Mouse (Mus musculus): ENCODE measurements around the gene Trmt10a.

Trmt10a gene

DNA sequence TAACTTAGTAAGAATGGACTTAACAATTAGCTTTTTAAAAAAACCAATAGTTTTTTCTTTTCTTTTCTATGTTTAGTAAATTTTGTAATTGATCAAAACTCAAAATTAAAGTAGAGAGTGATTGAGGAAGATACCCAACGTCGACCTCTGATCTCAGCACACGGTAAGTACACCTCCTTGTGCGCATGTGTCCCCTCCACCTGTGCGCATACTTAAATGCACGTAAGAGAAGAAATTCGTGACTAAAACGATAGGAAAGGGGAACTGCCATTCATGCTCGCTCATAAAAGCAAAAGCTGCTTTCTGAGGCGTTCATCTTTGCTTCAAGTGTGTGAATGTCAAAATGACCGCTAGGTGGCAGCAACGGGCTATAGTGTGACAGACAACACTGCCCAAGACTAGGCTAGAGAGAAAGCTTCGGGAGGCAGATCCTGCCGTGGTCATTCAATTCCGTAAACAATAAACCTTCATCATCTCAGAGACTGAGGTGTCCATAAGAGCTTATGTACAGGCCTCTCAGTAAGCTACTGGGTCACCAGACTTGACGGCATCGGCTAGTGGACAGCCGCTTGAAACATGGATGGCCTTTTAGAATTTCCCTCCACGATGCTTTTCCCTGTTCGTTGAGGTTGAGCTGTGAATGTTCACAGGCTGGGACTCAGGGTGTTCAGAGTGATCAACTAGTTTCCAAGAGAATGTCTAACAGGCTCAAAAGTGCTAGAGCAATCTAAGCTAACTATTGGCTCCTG lies 54.9 kb downstream of the Trmt10a start:
- peak; percentile 88 to 93 for DNase-seq

DNA sequence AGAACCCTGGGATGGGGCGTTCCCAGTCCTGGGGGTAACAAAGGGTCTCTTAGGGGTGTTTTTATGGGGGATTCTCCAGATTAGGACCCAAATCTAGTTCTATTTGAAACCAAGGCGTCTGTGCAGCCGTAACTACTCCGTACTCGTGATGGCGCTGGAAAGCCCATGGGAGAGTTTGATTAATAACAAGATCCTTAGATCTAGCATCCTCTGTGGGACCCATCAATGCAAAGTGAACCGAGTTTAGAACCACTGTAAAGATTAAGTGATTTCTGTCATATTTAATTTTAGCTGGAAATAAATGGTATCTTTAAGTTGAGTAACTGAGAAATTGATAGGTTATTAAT lies 55.4 kb downstream of the Trmt10a start:
- DNase-seq = no peak

DNA sequence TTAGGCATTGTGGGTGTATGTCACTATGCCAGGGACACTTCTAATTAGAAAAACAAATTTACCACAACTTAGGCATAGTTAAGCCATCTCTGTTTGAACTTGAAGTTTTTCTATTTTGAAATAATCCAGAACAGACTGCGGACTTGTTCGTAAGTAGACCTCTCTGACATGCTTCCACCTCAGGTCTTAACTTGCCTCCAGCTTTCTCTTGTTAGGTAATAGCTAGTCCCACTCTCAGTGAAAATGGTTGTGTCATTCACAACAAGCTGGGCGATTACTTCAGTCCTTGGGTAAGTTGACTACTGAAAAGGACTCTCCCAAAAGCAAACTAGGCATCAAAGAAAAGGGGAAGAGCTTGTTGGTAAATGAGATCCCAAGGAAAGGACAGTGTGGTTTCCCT lies 65.6 kb downstream of the Trmt10a start:
- no peak for DNase-seq
